Mouse (Mus musculus) stomach, postnatal 0 days (tissue): ENCODE results near the gene Abhd5.

ENCODE experiments used
- CTCF ChIP-seq: IDR thresholded peaks from 2 replicates; pipeline ENCODE4 v1.5.1; 2016; ENCODE audit warnings: antibody characterized with exemption, low read depth, mild to moderate bottlenecking, moderate library complexity
- EP300 ChIP-seq: optimal IDR thresholded peaks from 2 replicates; pipeline ENCODE3; 2016; ENCODE audit warnings: antibody characterized with exemption

DNA sequence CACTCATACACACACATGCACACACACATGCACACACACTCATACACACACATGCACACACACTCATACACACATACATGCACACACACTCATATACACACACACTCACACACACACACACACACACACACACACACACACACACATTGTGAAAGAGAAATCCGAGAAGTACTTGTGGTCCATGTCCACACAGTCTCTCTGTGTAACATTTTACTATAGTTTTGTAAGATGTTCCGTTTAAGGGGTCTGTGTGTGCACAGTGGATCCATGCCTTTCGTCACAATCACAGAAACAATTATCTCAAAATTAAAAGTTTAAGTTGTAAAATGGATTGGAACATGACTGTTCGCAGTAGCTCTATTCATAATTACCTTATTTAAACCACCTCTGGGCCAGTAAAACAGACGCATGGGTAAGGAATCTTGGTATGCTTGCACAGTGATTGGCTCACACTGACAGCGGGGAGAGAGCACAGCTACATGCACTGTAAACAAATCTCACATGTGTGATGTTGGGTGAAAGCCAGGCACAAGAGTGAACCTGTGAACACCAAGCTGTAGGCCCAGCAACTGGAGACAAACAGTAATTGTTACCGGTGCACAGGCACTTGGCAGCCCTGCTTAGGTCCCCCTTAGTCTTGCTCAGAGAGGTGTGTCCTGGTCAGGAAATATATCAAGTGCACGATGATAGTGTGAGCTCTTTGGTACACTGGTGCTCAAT, 63.8 kb downstream of the Abhd5 start:
- no peak for TF ChIP-seq EP300
- TF ChIP-seq CTCF: no peak
